Mouse (Mus musculus) MEL (cell line): Measurements from ENCODE around the gene Enpp3.
A peak's percentile ranks its signal among the peaks of the same experiment; 100 is the strongest.

ENCODE experiments used
- CTCF ChIP-seq, 3 experiments: IDR thresholded peaks in 2 of 3; conservative IDR thresholded peaks in 1 of 3; 2 replicates each; pipeline ENCODE4 v1.5.1; 2011 to 2012; ENCODE audit warnings: low read length in 3 of 3, low read depth in 2 of 3, mild to moderate bottlenecking in 2 of 3, improper control_type of control experiment in 1 of 3, inconsistent platforms in 1 of 3, mixed read lengths in 1 of 3, moderate library complexity in 1 of 3; ENCODE audit not compliant: control insufficient read depth in 1 of 3, insufficient read depth in 1 of 3, poor library complexity in 1 of 3, severe bottlenecking in 1 of 3
- GABPA ChIP-seq: IDR thresholded peaks from 2 replicates; pipeline ENCODE4 v1.6.1; 2012; ENCODE audit warnings: low read depth, mild to moderate bottlenecking, inconsistent platforms, low read length, improper control_type of control experiment, moderate library complexity
- GATA1 ChIP-seq: IDR thresholded peaks from 2 replicates; pipeline ENCODE4 v1.6.1; 2011; ENCODE audit warnings: low read depth, low read length, improper control_type of control experiment
- KAT2A ChIP-seq: conservative IDR thresholded peaks from 2 replicates; pipeline ENCODE4 v1.6.1; 2012; ENCODE audit warnings: low read depth, low read length, improper control_type of control experiment, inconsistent platforms
- POLR2A ChIP-seq, 2 experiments: IDR thresholded peaks; 2 replicates each; pipeline ENCODE4 v1.6.1; 2011 to 2012; ENCODE audit warnings: low read length in 2 of 2, mild to moderate bottlenecking in 2 of 2, control low read depth in 1 of 2, improper control_type of control experiment in 1 of 2, low read depth in 1 of 2, moderate library complexity in 1 of 2; ENCODE audit not compliant: control insufficient read depth in 1 of 2, insufficient read depth in 1 of 2, poor library complexity in 1 of 2
- RAD21 ChIP-seq: IDR thresholded peaks from 2 replicates; pipeline ENCODE4 v1.6.1; 2011; ENCODE audit warnings: mild to moderate bottlenecking, low read depth, low read length, improper control_type of control experiment
- UBTF ChIP-seq: IDR thresholded peaks from 2 replicates; pipeline ENCODE4 v1.6.1; 2012; ENCODE audit warnings: low read depth, mild to moderate bottlenecking, inconsistent platforms, low read length, improper control_type of control experiment, moderate library complexity, borderline replicate concordance; ENCODE audit not compliant: insufficient read depth
- USF2 ChIP-seq, 2 experiments: IDR thresholded peaks; 2 replicates each; pipeline ENCODE4 v1.6.1; 2011 to 2012; ENCODE audit warnings: improper control_type of control experiment in 2 of 2, low read length in 2 of 2, borderline replicate concordance in 1 of 2, inconsistent platforms in 1 of 2, low read depth in 1 of 2, mild to moderate bottlenecking in 1 of 2; ENCODE audit not compliant: insufficient read depth in 1 of 2
- ZKSCAN1 ChIP-seq: IDR thresholded peaks from 2 replicates; pipeline ENCODE4 v1.6.1; 2012; ENCODE audit warnings: low read depth, mild to moderate bottlenecking, inconsistent platforms, low read length, improper control_type of control experiment, moderate library complexity
- ZMIZ1 ChIP-seq: IDR thresholded peaks from 2 replicates; pipeline ENCODE4 v1.6.1; 2012; ENCODE audit warnings: low read depth, mild to moderate bottlenecking, inconsistent platforms, low read length, improper control_type of control experiment, moderate library complexity
- ZNF384 ChIP-seq: IDR thresholded peaks from 2 replicates; pipeline ENCODE4 v1.6.1; 2012; ENCODE audit warnings: low read depth, mild to moderate bottlenecking, inconsistent platforms, low read length, improper control_type of control experiment

- peak; percentile 67 for TF ChIP-seq RAD21
- peak; percentile 72 to 99 (median 86) for TF ChIP-seq CTCF (IDR thresholded peaks at IDR 0.05 in 2 of 3, conservative IDR thresholded peaks at IDR 0.05 in 1 of 3; ENCODE audit: control insufficient read depth in 1 of 3, insufficient read depth in 1 of 3, low read depth in 2 of 3, low read length in 3 of 3, poor library complexity in 1 of 3, severe bottlenecking in 1 of 3)
- no peak for TF ChIP-seq ZKSCAN1
- TF ChIP-seq GATA1, result no peak
- TF ChIP-seq ZMIZ1, result no peak
- TF ChIP-seq POLR2A (IDR thresholded peaks at IDR 0.05; ENCODE audit: control insufficient read depth in 1 of 2, insufficient read depth in 1 of 2, low read depth in 1 of 2, low read length in 2 of 2, poor library complexity in 1 of 2), result no peak
- no peak for TF ChIP-seq UBTF
- TF ChIP-seq ZNF384, result no peak
- no peak for TF ChIP-seq GABPA
- no peak for TF ChIP-seq KAT2A
- no peak for TF ChIP-seq USF2 (IDR thresholded peaks at IDR 0.05; ENCODE audit: borderline replicate concordance in 1 of 2, insufficient read depth in 1 of 2, low read depth in 1 of 2, low read length in 2 of 2)
Observed at GRCm38 (mm10) chr10:24797246-24797645, 45.4 kb downstream of the Enpp3 start.
